Comparison of ENCODE assay signal across 8 mouse cellular contexts in the genomic region with DNA sequence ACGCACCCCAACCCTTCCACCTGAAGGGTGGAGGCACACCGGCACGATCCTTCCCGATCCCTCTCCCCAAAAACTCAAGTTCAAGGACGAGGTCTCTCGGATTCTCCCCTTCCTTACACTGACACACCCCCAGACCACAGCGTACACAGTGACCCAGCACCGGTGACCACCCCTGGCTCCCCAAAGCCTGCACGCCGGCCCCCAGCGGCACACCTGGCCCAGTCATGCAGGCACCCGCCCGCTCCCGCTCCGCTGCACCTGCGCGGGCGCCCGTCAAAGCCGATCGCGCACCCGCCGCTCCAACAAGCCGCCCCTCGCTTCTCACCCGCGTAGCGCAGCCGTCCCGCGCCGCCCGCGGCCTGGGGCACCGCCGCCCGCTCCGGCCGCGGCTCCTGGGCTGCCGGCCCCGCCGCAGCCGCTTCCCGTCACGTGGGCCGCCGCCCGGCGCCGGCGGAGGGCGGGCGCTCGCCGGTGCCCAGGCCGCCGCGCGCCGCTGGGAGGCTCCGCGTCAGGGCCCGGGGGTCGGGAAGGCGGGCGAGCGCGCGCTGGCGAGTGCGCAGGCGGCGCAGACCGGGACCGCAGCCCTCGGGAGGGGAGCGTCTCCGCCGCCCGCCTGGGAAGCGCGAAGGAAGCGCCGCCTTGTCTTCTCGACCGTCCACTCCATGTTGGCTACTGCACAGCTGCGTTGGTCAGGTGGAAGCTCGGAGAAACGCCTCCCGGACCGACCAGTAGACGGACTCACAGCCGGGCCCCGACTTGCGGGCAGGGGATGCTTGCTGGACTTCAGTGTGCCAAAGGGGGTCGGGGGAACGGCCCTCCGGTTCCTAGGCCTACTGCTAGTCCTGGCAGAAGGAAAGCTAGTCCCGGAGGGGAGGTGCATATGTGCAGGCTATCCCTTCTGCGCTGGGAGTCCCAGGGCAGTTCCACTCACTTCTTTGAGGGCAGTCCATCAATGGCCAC. TPM values are rescaled to one million over a fixed set of nuclear protein-coding genes. Genes with fewer than 3 reads are reported as not detected.
DNase-seq lines count a peak whose midpoint lies in the region; ATAC-seq and TF ChIP-seq lines count a peak whose summit lies in the region.

No protein-coding gene starts in this region.

- peaks cover 27% of the 10 kb centered on the region for H3K79me2 ChIP-seq in MEL (ENCODE audit: control insufficient read depth, insufficient read depth, low read length, poor library complexity)

- TF ChIP-seq POLR2A in MEL (IDR thresholded peaks at IDR 0.05; ENCODE audit: control insufficient read depth in 1 of 2, insufficient read depth in 1 of 2, low read depth in 1 of 2, low read length in 2 of 2, poor library complexity in 1 of 2), result peak; percentile 59 to 84; a peak in 3 of 4 replicates

- peaks cover 0 to 17% of the 10 kb centered on the region in 2 experiments; a peak in 3 of 4 replicates for H3K36me3 ChIP-seq in MEL (ENCODE audit: control insufficient read depth in 1 of 2, insufficient read depth in 2 of 2, low read length in 2 of 2)
- H3K36me3 ChIP-seq in lung, embryonic 14.5 days (ENCODE audit: insufficient read depth), result no peaks in the 10 kb centered on the region

- peaks cover 7 to 15% of the 10 kb centered on the region in 2 experiments; a peak in 3 of 4 replicates for H3K4me1 ChIP-seq in MEL (ENCODE audit: control insufficient read depth in 1 of 2, insufficient read depth in 2 of 2, low read length in 2 of 2)
- H3K4me1 ChIP-seq in lung, embryonic 14.5 days (ENCODE audit: insufficient read depth), result no peaks in the 10 kb centered on the region

- peak overlapping the region; percentile 93 for H3K9ac ChIP-seq in MEL (ENCODE audit: control insufficient read depth, low read depth, low read length, poor library complexity, severe bottlenecking)
- H3K9ac ChIP-seq in lung, embryonic 14.5 days, result peak overlapping the region; percentile 82

- ATAC-seq in lung, embryonic 14.5 days (ENCODE audit: insufficient read depth), result peak; percentile 88
- ATAC-seq in neutrophil, adult 5-6 weeks (ENCODE audit: extremely low read depth, insufficient number of reproducible peaks, low FRiP score, poor library complexity, severe bottlenecking), result peak; percentile 31

- DNase-seq in MEL (ENCODE audit: low read depth, low spot score), result peak; percentile 59
- peak; percentile 74 for DNase-seq in cerebellum, adult 8-10 months
- peak; percentile 37 for DNase-seq in forelimb bud, embryonic 11.5 days (ENCODE audit: low read depth, low spot score)
- peak; percentile 65 for DNase-seq in heart, postnatal 4 days
- peak; percentile 54 to 65 for DNase-seq in layer of hippocampus, adult 8-10 months (ENCODE audit: low spot score in 2 of 2)
- DNase-seq in lung, embryonic 14.5 days, result peak; percentile 79
- DNase-seq in thymus, adult 18-20 months, result peak; percentile 38 to 44

- no peaks in the 10 kb centered on the region for H3K27me3 ChIP-seq in MEL (ENCODE audit: control insufficient read depth in 1 of 2, insufficient read depth in 2 of 2, low read length in 2 of 2)
- H3K27me3 ChIP-seq in lung, embryonic 14.5 days (ENCODE audit: insufficient read depth, low read length), result no peaks in the 10 kb centered on the region

- peak overlapping the region; percentile 63 for H3K27ac ChIP-seq in MEL (ENCODE audit: control insufficient read depth, low read depth, low read length)
- peak overlapping the region; percentile 62 for H3K27ac ChIP-seq in lung, embryonic 14.5 days (ENCODE audit: low read depth)

- peak overlapping the region; percentile 85 for H3K4me2 ChIP-seq in lung, embryonic 14.5 days

- peak overlapping the region; percentile 98 to 100 for H3K4me3 ChIP-seq in MEL (ENCODE audit: control insufficient read depth in 1 of 2, insufficient read depth in 1 of 2, low read depth in 2 of 2, low read length in 2 of 2)
- H3K4me3 ChIP-seq in lung, embryonic 14.5 days (ENCODE audit: low read depth, low read length), result peak overlapping the region; percentile 67

- no peaks in the 10 kb centered on the region for H3K9me3 ChIP-seq in MEL (replicated peaks; ENCODE audit: insufficient read depth, low read length)
- H3K9me3 ChIP-seq in lung, embryonic 14.5 days (ENCODE audit: low read depth, low read length), result no peaks in the 10 kb centered on the region

- no peak for TF ChIP-seq RAD21 in MEL (IDR thresholded peaks at IDR 0.05; ENCODE audit: low read depth, low read length)

- no peak for TF ChIP-seq CTCF in MEL (IDR thresholded peaks at IDR 0.05 in 2 of 3, conservative IDR thresholded peaks at IDR 0.05 in 1 of 3; ENCODE audit: control insufficient read depth in 1 of 3, insufficient read depth in 1 of 3, low read depth in 2 of 3, low read length in 3 of 3, poor library complexity in 1 of 3, severe bottlenecking in 1 of 3)
- TF ChIP-seq CTCF in lung, embryonic 14.5 days (IDR thresholded peaks at IDR 0.05; ENCODE audit: low read depth), result no peak

- under 1% methylated on average over 102 of the region's 102 CpGs for WGBS in lung, embryonic 14.5 days

- no peak for TF ChIP-seq EP300 in MEL (IDR thresholded peaks at IDR 0.05; ENCODE audit: low read depth in 1 of 2, low read length in 2 of 2)

TF ChIP-seq in MEL, 35 proteins besides CTCF, POLR2A, EP300 and RAD21:
- TF ChIP-seq MYC (IDR thresholded peaks at IDR 0.05; ENCODE audit: low read depth, low read length) (no peak), MYB (IDR thresholded peaks at IDR 0.05; ENCODE audit: low read depth, low read length) (no peak), JUND (IDR thresholded peaks at IDR 0.05; ENCODE audit: low read depth, low read length) (no peak), MXI1 (IDR thresholded peaks at IDR 0.05; ENCODE audit: low read depth, low read length) (peak; percentile 32), NRF1 (IDR thresholded peaks at IDR 0.05; ENCODE audit: insufficient read depth, low read depth, low read length, poor library complexity, severe bottlenecking) (peak; percentile 38; the same call in 1 of the 2 replicates), MAZ (IDR thresholded peaks at IDR 0.05; ENCODE audit: low read depth, low read length) (no peak), POLR2AphosphoS5 (IDR thresholded peaks at IDR 0.05; ENCODE audit: borderline replicate concordance, low read depth, low read length) (no peak), GATA1 (IDR thresholded peaks at IDR 0.05; ENCODE audit: low read depth, low read length) (no peak), ELF1 (IDR thresholded peaks at IDR 0.05; ENCODE audit: low read depth, low read length) (no peak), MEF2A (IDR thresholded peaks at IDR 0.05; ENCODE audit: extremely low read depth, insufficient replicate concordance, low read depth, low read length, poor library complexity, severe bottlenecking) (no peak), MAFK (IDR thresholded peaks at IDR 0.05; ENCODE audit: borderline replicate concordance, low read depth, low read length) (no peak), USF1 (IDR thresholded peaks at IDR 0.05; ENCODE audit: low read depth, low read length) (peak; percentile 77), E2F4 (IDR thresholded peaks at IDR 0.05; ENCODE audit: borderline replicate concordance, low read depth, low read length) (no peak), UBTF (IDR thresholded peaks at IDR 0.05; ENCODE audit: borderline replicate concordance, insufficient read depth, low read depth, low read length) (no peak), ETS1 (IDR thresholded peaks at IDR 0.05; ENCODE audit: low read depth, low read length) (no peak), ZKSCAN1 (IDR thresholded peaks at IDR 0.05; ENCODE audit: low read depth, low read length) (no peak), USF2 (IDR thresholded peaks at IDR 0.05; ENCODE audit: borderline replicate concordance in 1 of 2, insufficient read depth in 1 of 2, low read depth in 1 of 2, low read length in 2 of 2) (0 out of 4 replicates have a peak, but pooled peaks of 1 of the 2 experiments have one; percentile 2), HCFC1 (IDR thresholded peaks at IDR 0.05; ENCODE audit: low read depth, low read length) (no peak), KAT2A (conservative IDR thresholded peaks at IDR 0.05; ENCODE audit: low read depth, low read length) (no peak), TCF12 (IDR thresholded peaks at IDR 0.05; ENCODE audit: low read depth, low read length) (no peak), TAL1 (IDR thresholded peaks at IDR 0.05; ENCODE audit: low read length) (no peak), ZMIZ1 (IDR thresholded peaks at IDR 0.05; ENCODE audit: low read depth, low read length) (no peak; the same call in 1 of the 2 replicates), MAX (IDR thresholded peaks at IDR 0.05; ENCODE audit: low read length) (no peak), CHD1 (IDR thresholded peaks at IDR 0.05; ENCODE audit: low read depth, low read length) (no peak)
TF ChIP-seq in MEL: peak in this region for 4.

RNA-seq across cellular contexts. Expression of a gene that starts 6.1 kb away (rescaled TPM):
- total RNA-seq in MEL (2012; rRNA removed), result 7.9 and 9.2 TPM in 2 replicates
- polyA plus RNA-seq in MEL (2012; ENCODE audit: insufficient read depth in 1 of 2, insufficient read length in 2 of 2, low read depth in 1 of 2, low replicate concordance in 2 of 2, missing spikeins in 1 of 2), result 10 to 100 TPM in 1 of 2 experiments, not detected in 1; 17.6 TPM
- total RNA-seq in heart, postnatal 4 days (2021), result 10 to 100 TPM; 16.3 to 17.3 TPM
- 10 to 100 TPM; 40.2 to 44.5 (median 41.7) TPM for total RNA-seq in layer of hippocampus, adult 8-10 months (2022)
- 13.1 and 13.2 TPM in 2 replicates for polyA plus RNA-seq in lung, embryonic 14.5 days (2014; fragmentation: Nextera tagmentation; extraction: Ambion mirVana)
- total RNA-seq in neutrophil, adult 5-6 weeks (2017), result 18.5 and 19.8 TPM in 2 replicates

RNA-seq across cellular contexts. Expression of a gene that starts 6.2 kb away (rescaled TPM):
- total RNA-seq in MEL (2012; rRNA removed), result 16.8 and 20.1 TPM in 2 replicates
- 10 to 100 TPM in 1 of 2 experiments, not detected in 1; 15.3 TPM for polyA plus RNA-seq in MEL (2012; ENCODE audit: insufficient read depth in 1 of 2, insufficient read length in 2 of 2, low read depth in 1 of 2, low replicate concordance in 2 of 2, missing spikeins in 1 of 2)
- 1 to 10 TPM; 9.2 to 9.8 TPM for total RNA-seq in heart, postnatal 4 days (2021)
- 10 to 100 TPM; 23.2 to 25.6 (median 24.2) TPM for total RNA-seq in layer of hippocampus, adult 8-10 months (2022)
- 32.0 and 32.4 TPM in 2 replicates for polyA plus RNA-seq in lung, embryonic 14.5 days (2014; fragmentation: Nextera tagmentation; extraction: Ambion mirVana)
- 12.5 and 14.3 TPM in 2 replicates for total RNA-seq in neutrophil, adult 5-6 weeks (2017)

Comparison
In these comparisons a context has a peak if more than half of its experiments do, and no peak if none do; other contexts are left out.
1. Peak in every context shown above with its lines: DNase-seq, ATAC-seq, H3K4me3 ChIP-seq and H3K27ac ChIP-seq.